Mouse (Mus musculus) kidney, adult 11 months (tissue): ENCODE measurements around the gene Mpp3.
"Not testable (repeated sequence)": the region's sequence is repeated elsewhere in the genome, so short reads cannot be mapped to it uniquely, and the experiment has no call there.

Experiments
- DNase-seq: peaks from one replicate; pipeline ENCODE4 v3.0.0; 2022

Mpp3 gene

GRCm38 (mm10) chr11:102008372-102008771 lies 19.9 kb downstream of the Mpp3 start:
- DNase-seq = no peak

DNA sequence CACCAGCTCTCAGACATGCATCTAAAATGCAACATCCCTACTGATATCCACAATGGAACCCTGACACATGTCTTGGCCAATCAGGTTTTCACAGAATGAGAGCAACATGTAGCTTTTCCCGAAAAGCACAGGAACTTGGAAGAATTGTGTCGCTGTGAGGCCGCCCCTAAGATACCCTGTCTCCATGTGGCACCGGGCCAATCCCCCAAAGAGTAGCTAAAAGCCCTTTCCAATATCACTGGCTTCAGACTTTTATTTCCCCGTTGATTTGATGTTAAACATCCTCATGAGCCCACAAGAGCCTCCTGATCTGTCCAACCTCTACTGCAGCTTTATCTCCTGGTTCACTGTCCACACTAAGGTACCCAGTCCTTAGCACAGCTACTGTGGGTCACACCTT lies 21.6 kb downstream of the Mpp3 start:
- DNase-seq = no peak

DNA sequence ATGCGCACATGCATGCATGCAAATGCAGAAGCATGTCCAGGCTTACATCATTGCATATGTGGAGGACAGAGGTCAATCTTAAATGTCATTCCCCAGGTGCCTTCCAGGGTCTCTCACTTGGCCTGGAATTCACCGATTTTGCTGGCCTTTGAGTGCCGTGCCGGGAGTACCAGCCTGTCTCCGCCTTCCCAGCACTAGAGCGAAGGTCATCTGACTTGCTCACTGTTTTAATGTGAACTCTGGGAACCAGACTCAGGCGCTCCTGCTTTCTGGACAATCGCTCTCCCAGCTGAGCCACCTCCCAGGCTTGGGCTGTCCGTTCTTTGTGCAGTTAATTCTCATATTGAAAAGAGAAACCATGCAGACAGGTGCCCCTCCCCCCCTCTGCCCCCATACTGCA lies 22.0 kb downstream of the Mpp3 start:
- DNase-seq = no peak

DNA sequence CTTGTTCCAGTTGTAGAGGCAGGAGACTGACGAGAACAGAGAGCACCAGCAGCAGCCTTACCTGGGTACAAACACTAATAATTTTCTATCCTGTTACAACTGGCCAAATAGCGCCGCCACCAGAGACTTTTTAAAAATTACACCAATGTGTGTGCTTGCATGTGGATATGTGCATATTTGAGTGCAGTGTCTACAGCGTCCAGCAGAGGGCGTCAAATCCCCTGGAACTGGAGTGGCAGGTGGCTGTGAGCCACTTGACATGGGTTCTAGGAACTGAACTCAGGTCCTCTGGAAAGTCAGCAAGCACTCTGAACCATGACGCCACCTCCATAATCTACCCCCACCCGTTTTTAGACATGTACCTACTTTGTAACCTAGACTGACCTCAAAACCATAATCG lies 24.0 kb downstream of the Mpp3 start:
- no peak for DNase-seq

GRCm38 (mm10) chr11:101999466-101999865 lies 28.8 kb downstream of the Mpp3 start:
- no peak for DNase-seq

DNA sequence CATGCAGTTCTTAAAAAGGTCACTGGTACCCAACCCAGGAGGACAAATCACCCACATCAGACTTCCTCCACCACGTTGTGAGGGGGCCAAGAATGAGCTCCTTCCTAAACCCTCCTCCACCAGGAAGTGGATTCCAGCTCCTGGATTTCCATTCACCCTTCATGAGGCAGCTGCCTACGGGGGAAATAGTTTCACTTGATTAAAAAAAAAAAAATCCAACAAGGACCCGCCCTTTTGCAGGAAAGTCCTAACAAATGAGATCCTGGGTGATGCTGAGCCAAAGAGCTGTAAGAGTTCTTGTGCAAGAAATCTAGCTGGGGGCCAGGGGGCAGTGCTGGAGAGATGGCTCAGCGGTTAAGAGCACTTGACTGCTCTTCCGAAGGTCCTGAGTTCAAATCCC lies 30.0 kb downstream of the Mpp3 start:
- peak; percentile 34 for DNase-seq

- DNase-seq = no peak
Measured at GRCm38 (mm10) chr11:101995938-101996337, 32.3 kb downstream of the Mpp3 start.

DNA sequence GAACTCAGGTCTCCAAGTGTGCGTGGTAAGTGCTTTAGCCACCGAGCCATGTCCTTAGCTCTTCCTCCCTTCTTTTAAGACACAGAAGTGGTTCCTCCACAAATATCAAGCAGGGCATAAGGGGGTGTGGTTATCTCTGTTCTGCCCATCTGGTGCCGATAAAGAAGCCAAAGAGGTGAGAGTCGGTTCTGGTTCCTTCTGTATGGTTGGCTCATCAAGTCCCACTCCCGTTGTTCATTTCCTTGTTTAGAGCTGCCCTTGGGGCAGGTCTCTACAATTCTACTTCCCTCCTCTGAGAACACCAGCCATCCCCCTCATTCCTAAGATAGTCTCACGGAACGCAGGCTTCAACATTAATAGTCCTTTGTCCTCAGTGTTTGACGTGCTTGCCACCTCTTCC lies 34.2 kb downstream of the Mpp3 start:
- no peak for DNase-seq

- DNase-seq = no peak
Measured at GRCm38 (mm10) chr11:101992411-101992810, 35.9 kb downstream of the Mpp3 start.

- DNase-seq = no peak
Measured at GRCm38 (mm10) chr11:101991813-101992212, 36.4 kb downstream of the Mpp3 start.

GRCm38 (mm10) chr11:101990244-101990643 lies 38.0 kb downstream of the Mpp3 start:
- DNase-seq = no peak

DNA sequence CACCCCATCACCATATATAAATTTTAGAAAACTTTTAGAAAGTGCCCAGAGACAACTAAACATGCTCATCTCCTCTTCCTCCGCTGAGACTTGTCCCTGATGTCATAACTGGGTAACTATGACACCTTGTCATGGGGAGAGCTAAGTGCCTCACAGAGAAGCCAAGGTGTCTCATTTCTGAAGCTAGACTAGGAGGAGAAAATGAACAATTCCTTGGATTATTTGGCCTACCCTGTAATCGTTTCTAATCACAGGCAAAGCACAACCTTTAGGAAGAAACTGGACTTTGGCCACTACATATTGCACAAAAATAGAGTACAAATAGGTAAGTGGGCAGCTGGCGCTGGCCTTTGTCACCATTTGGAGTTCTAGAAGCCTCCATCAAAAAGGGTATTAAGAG lies 41.3 kb downstream of the Mpp3 start, which contains the start of gene Dusp3:
Gene Dusp3 (minus strand): TSS at position 101 of the 400 bp plus-strand sequence.
- no peak for DNase-seq

DNA sequence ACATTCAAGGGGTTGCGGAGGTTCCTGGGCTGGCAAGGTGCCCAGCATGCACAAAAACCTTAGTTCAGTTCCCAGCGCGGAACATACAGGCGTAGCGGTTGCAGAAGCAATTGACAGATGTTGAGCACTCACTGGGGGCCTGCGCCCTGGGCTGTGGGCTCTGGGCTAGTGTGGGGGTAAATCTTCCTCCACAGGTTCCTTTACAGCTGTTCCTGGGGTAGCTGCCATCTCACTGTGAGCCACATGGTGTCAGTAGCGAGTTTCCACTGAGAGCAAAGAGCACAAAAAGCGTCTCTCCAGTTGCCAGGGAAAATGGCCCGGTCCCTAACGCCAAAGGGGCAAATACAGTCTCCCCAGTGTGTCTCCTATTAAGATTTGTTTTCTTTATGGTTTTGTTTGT lies 42.3 kb downstream of the Mpp3 start:
- peak; percentile 82 for DNase-seq

DNA sequence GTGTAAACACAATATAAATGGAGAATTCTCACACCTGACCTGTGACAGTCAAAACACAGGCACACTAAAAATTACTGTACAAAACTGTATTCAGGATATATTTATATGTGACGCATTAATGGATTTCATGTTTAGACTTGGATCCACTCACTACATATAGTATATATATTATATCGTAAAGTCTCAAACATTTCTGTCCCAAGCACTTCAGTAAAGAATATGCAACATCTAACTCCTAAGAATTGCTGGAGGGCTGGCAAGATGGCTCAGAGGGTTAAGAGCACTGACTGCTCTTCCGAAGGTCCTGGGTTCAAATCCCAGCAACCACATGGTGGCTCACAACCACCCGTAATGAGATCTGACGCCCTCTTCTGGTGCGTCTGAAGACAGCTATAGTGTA lies 42.8 kb downstream of the Mpp3 start:
- DNase-seq = not testable (repeated sequence)

DNA sequence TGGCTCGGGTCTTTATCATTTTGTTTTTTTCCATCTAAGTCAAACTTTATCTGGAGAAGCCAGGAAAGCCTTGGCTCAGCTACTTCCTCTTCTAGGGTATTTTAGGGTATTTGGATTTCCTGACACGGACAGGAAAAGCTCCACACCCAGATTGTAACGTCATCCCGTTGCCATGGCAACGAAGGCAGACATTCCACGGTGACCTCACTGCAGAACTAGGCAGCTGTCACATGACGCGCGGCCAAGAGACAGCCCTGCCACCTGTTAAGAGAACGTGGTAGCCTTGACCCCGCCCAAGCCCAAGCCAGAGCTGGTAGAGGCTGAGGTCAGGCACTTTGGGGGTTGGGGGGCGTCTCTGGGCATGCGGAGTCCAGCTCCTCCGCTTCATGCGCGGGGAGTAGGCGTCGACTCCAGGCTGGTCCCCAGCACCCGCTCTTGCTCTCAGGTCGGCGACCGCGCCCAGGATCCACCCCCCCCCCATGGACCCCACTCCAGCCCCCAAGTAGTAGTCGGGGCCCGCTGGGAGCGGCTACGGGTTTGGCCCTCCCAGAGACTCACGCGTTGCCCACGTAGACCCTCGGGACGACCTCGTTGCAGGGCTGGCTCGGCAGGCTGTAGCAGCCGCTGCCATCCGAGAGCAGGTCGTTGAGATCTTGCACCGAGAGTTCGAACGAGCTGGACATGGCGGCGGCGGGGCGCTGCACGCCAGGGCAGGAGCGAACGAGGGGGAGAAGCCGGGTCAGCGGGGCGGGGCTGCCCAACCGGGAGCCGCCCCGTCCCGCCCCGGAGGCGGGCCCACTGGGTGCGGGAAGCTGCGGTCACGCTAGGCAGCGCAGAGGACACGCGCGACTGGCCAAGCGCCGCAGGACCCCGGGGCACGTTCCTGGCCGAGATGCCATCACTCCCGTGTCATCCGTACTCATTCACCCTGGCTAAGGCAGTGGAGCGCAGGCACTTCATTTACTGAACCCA lies 43.9 kb downstream of the Mpp3 start, which contains the start of gene Cfap97d1:
Gene Cfap97d1 (plus strand): TSS at position 226 of the 972 bp plus-strand sequence.
- peak; percentile 96 for DNase-seq

DNA sequence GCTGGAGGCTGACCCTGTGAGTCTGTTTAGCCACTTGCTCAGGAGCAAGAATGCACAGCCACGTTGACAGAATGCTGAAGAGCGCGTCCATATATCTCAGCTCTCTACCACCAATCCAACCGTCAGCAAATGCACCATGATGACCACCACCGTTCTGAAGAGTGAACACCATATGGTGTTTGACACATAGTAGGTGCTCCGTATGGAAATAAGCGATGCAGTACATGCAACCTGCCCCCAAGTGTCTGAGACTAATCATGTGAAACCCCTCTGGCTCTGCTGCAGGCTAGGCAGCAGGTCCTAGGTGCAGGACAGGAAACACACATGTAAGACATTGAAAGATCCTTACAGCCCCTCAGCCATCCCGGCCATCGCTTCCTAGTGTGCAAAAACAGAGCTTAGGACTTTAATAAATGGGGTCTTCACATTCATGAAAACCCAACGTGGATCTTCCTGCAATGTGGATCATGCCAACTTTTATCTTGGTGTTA lies 44.8 kb downstream of the Mpp3 start:
- DNase-seq = peak; percentile 20

GRCm38 (mm10) chr11:101982981-101983411 lies 45.3 kb downstream of the Mpp3 start:
- DNase-seq = peak; percentile 27

- peak; percentile 40 for DNase-seq
Measured at GRCm38 (mm10) chr11:101981850-101982249, 46.4 kb downstream of the Mpp3 start.

- DNase-seq = peak; percentile 11
Measured at GRCm38 (mm10) chr11:101980603-101981157, 47.6 kb downstream of the Mpp3 start.

- no peak for DNase-seq
Measured at GRCm38 (mm10) chr11:101979140-101979539, 49.1 kb downstream of the Mpp3 start.

- no peak for DNase-seq
Measured at GRCm38 (mm10) chr11:101976949-101977348, 51.3 kb downstream of the Mpp3 start.

- no peak for DNase-seq
Measured at GRCm38 (mm10) chr11:101974923-101975322, 53.3 kb downstream of the Mpp3 start.

GRCm38 (mm10) chr11:101974181-101974580 lies 54.1 kb downstream of the Mpp3 start:
- no peak for DNase-seq

- DNase-seq = no peak
Measured at GRCm38 (mm10) chr11:101973496-101973895, 54.8 kb downstream of the Mpp3 start.
